Mouse (Mus musculus): Measurements from ENCODE around the gene Lpcat1. TPM values are rescaled to one million over a fixed set of nuclear protein-coding genes. Genes with fewer than 3 reads are reported as not detected.

Lpcat1 gene
- polyA plus RNA-seq (2015; fragmentation: Nextera tagmentation; extraction: Ambion mirVana), result 15.9 and 19.1 TPM in 2 replicates

DNA sequence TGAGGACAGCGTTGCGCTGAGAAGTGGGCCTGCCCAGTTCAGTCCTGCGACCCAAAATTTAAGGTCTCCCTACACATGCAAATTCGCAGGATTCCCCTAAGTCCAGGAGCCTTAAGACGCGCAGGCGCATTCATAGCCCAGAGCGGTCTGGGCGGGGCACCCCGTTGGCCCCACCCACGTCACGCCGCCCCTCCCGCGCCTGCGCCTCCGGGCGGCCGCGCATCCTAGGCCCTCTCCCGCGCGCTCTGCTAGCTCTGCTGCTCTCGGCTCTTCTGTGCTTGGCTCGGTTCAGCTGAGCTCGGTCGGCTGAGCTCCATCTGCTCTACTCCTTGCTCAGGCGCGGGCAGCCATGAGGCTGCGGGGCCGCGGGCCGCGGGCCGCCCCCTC is at the start of gene Lpcat1:
TSS of gene Lpcat1 (plus strand) at position 164 of the 387 bp plus-strand sequence.
- Histone ChIP-seq H3K4me2 (peak within 1 kb of the TSS; percentile 94), H3K9ac (peak within 1 kb of the TSS; percentile 83), H3K9me3 (replicated peaks) (no peaks in the 10 kb centered on the region), H3K4me1 (replicated peaks) (peaks cover 9% of the 10 kb centered on the region), H3K27ac (peak within 1 kb of the TSS; percentile 85), H3K27me3 (no peaks in the 10 kb centered on the region), H3K36me3 (no peaks in the 10 kb centered on the region), H3K4me3 (peak within 1 kb of the TSS; percentile 85)
- ATAC-seq (replicated peaks; ENCODE audit: insufficient number of reproducible peaks, insufficient read depth, low FRiP score, low read depth), result peak; percentile 96
- WGBS, result 1% methylated on average over 35 of the region's 35 CpGs

DNA sequence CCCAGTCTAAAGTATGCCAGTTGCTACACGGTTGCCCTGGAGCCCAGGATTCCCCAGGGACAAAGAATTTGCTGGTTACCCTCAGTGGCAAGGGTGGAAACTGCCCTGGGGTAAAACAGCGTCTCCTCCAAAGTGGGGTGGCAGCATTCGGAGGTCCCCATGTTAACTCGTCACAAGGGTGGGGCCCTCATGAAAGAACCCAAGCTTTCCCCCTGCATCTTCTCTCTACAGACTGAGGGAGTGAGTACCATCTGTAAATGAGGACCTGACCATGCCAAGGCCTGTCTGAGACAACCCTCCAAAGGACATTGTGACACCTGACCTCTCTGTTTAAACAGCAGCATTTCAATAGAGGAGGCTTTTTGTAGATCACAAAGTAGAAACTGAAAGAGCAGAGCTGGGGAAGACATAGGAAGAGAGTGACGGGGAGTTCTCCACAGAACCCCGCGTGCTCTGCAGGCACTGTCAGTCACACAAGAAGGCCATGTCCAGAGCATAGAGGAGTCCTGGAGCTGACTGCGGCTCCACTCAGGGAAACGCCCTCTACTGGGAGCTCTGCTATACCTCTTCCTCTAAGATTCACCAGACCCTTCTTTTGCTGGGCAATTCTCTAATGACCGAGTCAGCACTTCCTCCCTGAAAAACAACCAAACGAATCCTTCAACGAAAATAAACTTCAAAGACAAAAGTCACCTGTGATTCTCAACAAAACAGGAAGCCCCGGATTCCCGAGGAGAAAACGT is 49.3 kb upstream of the Lpcat1 start:
- Histone ChIP-seq H3K4me3 (no peak overlapping the region), H3K9me3 (replicated peaks) (no peaks in the 10 kb centered on the region), H3K4me2 (no peak overlapping the region), H3K27me3 (no peaks in the 10 kb centered on the region), H3K36me3 (no peaks in the 10 kb centered on the region), H3K27ac (no peak overlapping the region), H3K9ac (no peak overlapping the region), H3K4me1 (replicated peaks) (no peaks in the 10 kb centered on the region; the same call in 1 of the 2 replicates)
- WGBS, result 38% methylated on average over 15 of the region's 15 CpGs
- ATAC-seq (replicated peaks; ENCODE audit: insufficient number of reproducible peaks, insufficient read depth, low FRiP score, low read depth), result no peak

GRCm38 (mm10) chr13:73418297-73418696 is 48.7 kb upstream of the Lpcat1 start:
- H3K4me2 ChIP-seq, result no peak overlapping the region
- WGBS, result 70% methylated on average over 12 of the region's 12 CpGs

DNA sequence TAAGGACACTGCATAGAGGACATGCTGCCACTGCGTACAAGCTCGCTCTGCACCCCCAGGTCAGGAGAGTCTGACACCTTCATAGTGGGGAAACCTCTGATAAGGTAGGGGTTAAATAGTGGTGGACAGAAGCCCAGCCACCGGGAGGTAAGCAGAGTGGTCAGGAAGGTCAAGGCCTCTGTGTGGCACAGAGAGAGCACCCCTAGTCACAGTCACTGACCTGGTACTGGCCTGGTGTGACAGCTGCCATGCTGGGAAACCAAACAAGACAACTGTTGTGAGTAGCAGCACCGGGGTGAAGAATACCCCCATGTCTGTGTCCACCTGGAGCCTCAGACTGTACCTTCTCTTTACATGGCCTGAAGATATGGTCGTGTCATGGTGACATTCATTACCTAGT is 47.8 kb upstream of the Lpcat1 start:
- Histone ChIP-seq H3K9me3 (replicated peaks) (no peaks in the 10 kb centered on the region), H3K27ac (no peak overlapping the region), H3K27me3 (no peaks in the 10 kb centered on the region), H3K9ac (no peak overlapping the region), H3K4me2 (no peak overlapping the region), H3K36me3 (no peaks in the 10 kb centered on the region), H3K4me3 (no peak overlapping the region), H3K4me1 (replicated peaks) (no peaks in the 10 kb centered on the region; the same call in 1 of the 2 replicates)
- ATAC-seq (replicated peaks; ENCODE audit: insufficient number of reproducible peaks, insufficient read depth, low FRiP score, low read depth), result no peak
- 72% methylated on average over 5 of the region's 5 CpGs for WGBS

More at GRCm38 (mm10) chr13:73418297-73418696, 48.7 kb upstream of the Lpcat1 start:
- no peak overlapping the region for H3K27ac ChIP-seq
- no peak for ATAC-seq (replicated peaks; ENCODE audit: insufficient number of reproducible peaks, insufficient read depth, low FRiP score, low read depth)
- H3K4me3 ChIP-seq, result no peak overlapping the region
- H3K4me1 ChIP-seq (replicated peaks), result no peaks in the 10 kb centered on the region; the same call in 1 of the 2 replicates
- no peaks in the 10 kb centered on the region for H3K27me3 ChIP-seq
- H3K36me3 ChIP-seq, result no peaks in the 10 kb centered on the region
- H3K9ac ChIP-seq, result no peak overlapping the region
- H3K9me3 ChIP-seq (replicated peaks), result no peaks in the 10 kb centered on the region

GRCm38 (mm10) chr13:73423043-73423442 is 44.0 kb upstream of the Lpcat1 start:
- Histone ChIP-seq H3K27ac (no peak overlapping the region), H3K9ac (no peak overlapping the region), H3K36me3 (no peaks in the 10 kb centered on the region), H3K4me3 (no peak overlapping the region), H3K4me2 (no peak overlapping the region), H3K27me3 (0 out of 2 replicates have a peak, but pooled peaks cover 6% of the 10 kb centered on the region), H3K4me1 (replicated peaks) (0 out of 2 replicates have a peak, but pooled peaks cover 2% of the 10 kb centered on the region), H3K9me3 (replicated peaks) (no peaks in the 10 kb centered on the region)
- no peak for ATAC-seq (replicated peaks; ENCODE audit: insufficient number of reproducible peaks, insufficient read depth, low FRiP score, low read depth)
- 56% methylated on average over 4 of the region's 4 CpGs for WGBS

DNA sequence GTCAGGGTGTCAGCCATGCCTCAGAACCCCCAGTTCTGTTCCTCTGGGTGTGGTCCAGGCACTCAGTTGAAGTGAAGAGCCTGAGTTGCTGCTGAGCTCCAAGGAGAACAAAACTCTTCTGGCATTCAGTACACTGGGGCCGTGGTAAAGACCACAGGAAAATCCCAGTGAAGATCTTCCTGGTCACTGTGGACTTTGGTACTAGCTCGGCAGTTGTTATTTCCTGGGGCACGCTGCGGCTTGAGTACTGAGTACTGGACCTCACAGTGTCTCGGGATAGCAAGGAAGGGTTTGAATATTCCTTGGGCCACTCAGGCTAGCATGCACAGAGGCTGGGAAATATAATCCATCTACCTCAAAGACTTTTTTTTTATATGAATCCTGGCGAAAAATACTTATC is 42.0 kb upstream of the Lpcat1 start:
- 64% methylated on average over 6 of the region's 6 CpGs for WGBS
- ATAC-seq (replicated peaks; ENCODE audit: insufficient number of reproducible peaks, insufficient read depth, low FRiP score, low read depth), result no peak

GRCm38 (mm10) chr13:73425839-73426490 is 41.0 kb upstream of the Lpcat1 start:
- Histone ChIP-seq H3K9me3 (replicated peaks) (no peaks in the 10 kb centered on the region), H3K27ac (no peak overlapping the region), H3K9ac (no peak overlapping the region), H3K27me3 (0 out of 2 replicates have a peak, but pooled peaks cover 8% of the 10 kb centered on the region), H3K4me1 (replicated peaks) (0 out of 2 replicates have a peak, but pooled peaks cover 2% of the 10 kb centered on the region), H3K36me3 (no peaks in the 10 kb centered on the region), H3K4me2 (no peak overlapping the region), H3K4me3 (no peak overlapping the region)
- WGBS, result 10% methylated on average over 11 of the region's 11 CpGs
- ATAC-seq (replicated peaks; ENCODE audit: insufficient number of reproducible peaks, insufficient read depth, low FRiP score, low read depth), result no peak

More for the DNA sequence above, 42.0 kb upstream of the Lpcat1 start:
- Histone ChIP-seq H3K9me3 (replicated peaks) (no peaks in the 10 kb centered on the region), H3K36me3 (no peaks in the 10 kb centered on the region), H3K4me2 (no peak overlapping the region), H3K4me1 (replicated peaks) (0 out of 2 replicates have a peak, but pooled peaks cover 2% of the 10 kb centered on the region), H3K9ac (no peak overlapping the region), H3K27me3 (0 out of 2 replicates have a peak, but pooled peaks cover 6% of the 10 kb centered on the region), H3K4me3 (no peak overlapping the region), H3K27ac (no peak overlapping the region)

- Histone ChIP-seq H3K9me3 (replicated peaks) (no peaks in the 10 kb centered on the region), H3K4me3 (no peak overlapping the region), H3K4me2 (no peak overlapping the region), H3K4me1 (replicated peaks) (0 out of 2 replicates have a peak, but pooled peaks cover 2% of the 10 kb centered on the region), H3K27me3 (0 out of 2 replicates have a peak, but pooled peaks cover 8% of the 10 kb centered on the region), H3K27ac (no peak overlapping the region), H3K9ac (no peak overlapping the region), H3K36me3 (no peaks in the 10 kb centered on the region)
- WGBS, result 86% methylated on average over 4 of the region's 4 CpGs
- ATAC-seq (replicated peaks; ENCODE audit: insufficient number of reproducible peaks, insufficient read depth, low FRiP score, low read depth), result no peak
These were observed 40.4 kb upstream of the Lpcat1 start for GRCm38 (mm10) chr13:73426587-73426986.

DNA sequence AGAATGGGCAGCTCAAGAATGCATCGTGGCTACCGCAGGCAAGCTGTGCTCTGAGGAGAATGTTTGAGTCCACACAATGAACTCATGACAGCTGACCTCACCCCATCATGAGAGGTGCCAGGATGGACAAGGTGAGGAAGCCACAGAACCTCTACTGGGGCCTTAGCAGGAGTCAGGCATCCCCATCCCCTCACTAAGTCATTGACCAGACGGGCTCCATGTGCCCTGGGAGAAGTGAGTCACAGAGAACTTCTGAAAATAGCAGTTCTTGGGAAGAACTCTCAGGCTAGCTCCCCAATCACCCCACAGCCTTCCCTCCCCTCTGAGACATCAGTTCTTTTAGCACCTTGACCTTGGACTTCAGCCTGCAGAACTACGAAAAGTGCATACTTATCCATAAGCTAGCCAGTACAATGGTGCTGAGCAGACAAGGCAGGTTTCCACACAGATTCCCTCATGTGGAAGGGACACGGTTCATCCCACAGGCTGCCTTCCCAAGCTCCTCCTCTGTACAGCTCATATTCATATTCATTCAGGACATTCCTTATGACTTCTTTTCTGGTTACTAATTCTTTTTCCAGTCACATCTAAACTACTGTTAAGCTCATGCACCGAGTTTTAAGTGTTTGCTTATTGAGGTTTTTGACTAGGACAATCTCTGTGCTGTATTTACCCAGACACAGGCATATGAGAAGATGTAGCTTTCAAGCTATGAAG is 37.2 kb upstream of the Lpcat1 start:
- Histone ChIP-seq H3K9ac (no peak overlapping the region), H3K9me3 (replicated peaks) (no peaks in the 10 kb centered on the region), H3K27me3 (0 out of 2 replicates have a peak, but pooled peaks cover 8% of the 10 kb centered on the region), H3K4me1 (replicated peaks) (0 out of 2 replicates have a peak, but pooled peaks cover 2% of the 10 kb centered on the region), H3K36me3 (no peaks in the 10 kb centered on the region), H3K4me2 (no peak overlapping the region), H3K4me3 (no peak overlapping the region), H3K27ac (no peak overlapping the region)
- ATAC-seq (replicated peaks; ENCODE audit: insufficient number of reproducible peaks, insufficient read depth, low FRiP score, low read depth), result no peak
- 68% methylated on average over 6 of the region's 6 CpGs for WGBS

GRCm38 (mm10) chr13:73432466-73433149 is 34.4 kb upstream of the Lpcat1 start:
- no peak for ATAC-seq (replicated peaks; ENCODE audit: insufficient number of reproducible peaks, insufficient read depth, low FRiP score, low read depth)
- no peak overlapping the region for H3K9ac ChIP-seq
- no peaks in the 10 kb centered on the region for H3K9me3 ChIP-seq (replicated peaks)
- WGBS, result 68% methylated on average over 7 of the region's 7 CpGs
- no peak overlapping the region for H3K4me3 ChIP-seq
- H3K27ac ChIP-seq, result no peak overlapping the region
- 0 out of 2 replicates have a peak, but pooled peaks cover 3% of the 10 kb centered on the region for H3K27me3 ChIP-seq
- H3K36me3 ChIP-seq, result no peaks in the 10 kb centered on the region
- H3K4me2 ChIP-seq, result no peak overlapping the region
- no peaks in the 10 kb centered on the region for H3K4me1 ChIP-seq (replicated peaks)
